Mouse (Mus musculus) lung, postnatal 25 days (tissue): Measurements from ENCODE around the gene Eif1ad.

ENCODE experiments used
- DNase-seq: peaks from one replicate; pipeline ENCODE4 v3.0.0; 2022; ENCODE audit warnings: low spot score

Gene Eif1ad

GRCm38 (mm10) chr19:5419630-5420029 lies 53.1 kb downstream of the Eif1ad start:
- DNase-seq = no peak

- no peak for DNase-seq
These were observed 54.0 kb downstream of the Eif1ad start for GRCm38 (mm10) chr19:5420579-5420978.
